Mouse (Mus musculus) T-helper 1 cell (primary cell): Measurements from ENCODE around the gene Ier5l.

Source experiments
- in situ Hi-C: fragments of 300-600 bp; cut with MboI, MseI; formaldehyde crosslinking; loops from one replicate; pipeline ENCODE4 v1.15.1; 2025; ENCODE audit warnings: high pct_unique_total_duplicates

The Ier5l gene

DNA sequence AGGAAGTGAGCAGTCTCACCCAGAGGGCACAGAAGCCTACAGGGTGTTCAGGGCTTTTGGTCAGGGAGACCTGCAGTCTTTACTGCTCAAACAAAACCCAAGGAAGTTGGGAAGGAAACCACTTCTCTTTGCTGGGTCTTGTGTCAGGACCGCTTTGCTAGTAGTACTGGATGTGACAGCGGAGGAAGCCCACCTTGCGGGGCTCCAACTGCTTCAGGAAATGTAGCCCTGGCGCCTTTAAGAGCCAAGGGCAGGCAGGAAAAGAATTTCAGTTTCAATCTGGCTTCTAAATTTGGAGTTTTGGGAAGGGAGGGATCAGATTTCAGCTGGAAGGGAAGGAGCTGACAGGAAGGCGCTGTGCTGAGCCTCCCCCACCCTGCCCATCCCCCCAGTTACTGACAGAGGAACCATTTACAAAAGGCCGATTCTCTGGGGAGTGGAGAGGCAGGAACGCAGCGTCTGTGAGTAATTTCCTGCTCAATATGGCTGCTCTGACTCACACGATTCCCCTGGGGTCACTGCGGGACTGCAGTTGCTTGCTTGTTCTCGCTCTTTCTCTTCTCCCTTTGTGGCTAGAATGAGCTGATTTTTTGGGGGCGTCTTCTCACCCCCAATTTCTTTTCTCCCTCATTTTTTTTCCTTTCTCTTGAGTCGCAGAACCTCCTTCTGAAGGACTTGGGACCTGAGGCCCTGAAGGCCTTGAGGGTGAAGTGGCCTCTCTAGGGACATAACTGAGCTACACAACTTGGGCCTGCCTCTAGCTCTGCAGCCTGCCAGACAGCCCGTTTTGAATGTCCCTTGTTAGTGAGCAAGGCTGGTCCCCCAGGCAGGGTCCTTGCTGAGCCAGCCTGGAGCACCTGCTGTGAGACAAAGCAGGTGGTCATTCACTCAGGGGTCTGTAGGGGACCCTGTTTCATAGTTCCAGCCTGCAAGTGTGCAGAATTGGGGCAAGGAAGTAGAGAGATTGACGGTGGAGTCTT, 32.2 kb downstream of the Ier5l start:
- in situ Hi-C loops, result no loop called here

GRCm38 (mm10) chr2:30440701-30441517, 33.1 kb downstream of the Ier5l start:
- in situ Hi-C loops, result no loop called here

DNA sequence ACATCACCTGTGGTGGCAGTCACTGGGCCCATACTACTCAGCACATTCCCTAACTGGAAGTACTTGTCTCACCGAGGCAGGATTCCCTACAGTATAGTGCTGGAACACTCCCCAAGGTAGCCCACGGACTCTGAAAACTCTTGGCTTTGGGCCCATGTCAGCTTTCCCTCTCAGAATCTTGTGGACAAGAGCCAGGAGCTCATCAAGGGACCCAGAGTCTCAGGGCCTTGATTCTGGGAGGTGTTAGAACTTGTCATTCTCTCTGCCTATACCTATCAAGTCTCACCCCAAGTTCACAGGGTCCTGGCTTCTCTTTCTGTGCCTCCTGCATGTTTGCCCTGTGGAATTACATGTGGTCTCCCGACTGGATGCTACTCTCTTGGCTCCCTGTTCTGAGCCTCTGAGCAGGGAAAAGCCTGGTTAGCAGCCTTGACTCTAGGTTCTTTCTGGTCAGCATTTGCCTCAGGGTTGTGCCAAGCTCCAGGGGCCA, 33.8 kb downstream of the Ier5l start:
- in situ Hi-C loops, result no loop called here

DNA sequence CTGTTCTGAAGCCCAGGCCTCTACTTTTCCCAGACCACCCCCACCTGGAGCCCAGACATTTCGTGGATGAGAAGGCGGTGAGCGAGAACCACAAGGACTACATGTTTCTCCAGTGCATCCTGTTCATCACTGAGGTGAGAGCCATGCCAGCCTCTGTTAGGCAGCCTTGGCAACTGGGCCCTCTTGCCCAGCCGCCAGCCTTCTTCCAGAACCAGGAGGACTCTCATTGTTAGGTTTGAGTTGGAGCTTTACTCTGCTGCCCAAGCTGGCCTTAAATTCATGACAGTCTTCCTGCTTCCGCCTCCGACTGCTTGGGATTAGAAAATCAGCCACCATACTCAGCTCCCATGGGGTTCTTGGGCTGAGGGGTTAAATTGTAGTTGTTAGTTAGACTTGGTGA, 34.4 kb downstream of the Ier5l start:
- in situ Hi-C loops, result loop anchor here (5.0 kb wide), 1 partner anchor 353 kb away; no protein-coding TSS in a partner anchor

- in situ Hi-C loops, result loop anchor here (5.0 kb wide), 1 partner anchor 355 kb away; no protein-coding TSS in a partner anchor
Observed at GRCm38 (mm10) chr2:30437791-30438190, 36.2 kb downstream of the Ier5l start.

- in situ Hi-C loops, result loop anchor here (5.0 kb wide), 1 partner anchor 355 kb away; no protein-coding TSS in a partner anchor
Observed at GRCm38 (mm10) chr2:30436809-30437208, 37.2 kb downstream of the Ier5l start.

GRCm38 (mm10) chr2:30436156-30436545, 37.9 kb downstream of the Ier5l start:
- in situ Hi-C loops, result loop anchor here (5.0 kb wide), 1 partner anchor 356 kb away; no protein-coding TSS in a partner anchor

- in situ Hi-C loops, result loop anchor here (5.0 kb wide), 1 partner anchor 357 kb away; no protein-coding TSS in a partner anchor
Observed at GRCm38 (mm10) chr2:30435326-30436155, 38.5 kb downstream of the Ier5l start.

- in situ Hi-C loops, result no loop called here
Observed at GRCm38 (mm10) chr2:30429156-30429555, 44.9 kb downstream of the Ier5l start.
